Mouse (Mus musculus) hematopoietic stem cell, adult 5-6 weeks (primary cell): ENCODE measurements around the gene Eif2s3x. TPM values are rescaled to one million over a fixed set of nuclear protein-coding genes. Genes with fewer than 3 reads are reported as not detected.

Source experiments
- ATAC-seq, 2 experiments: fragments of 125-278 bp in 1 of 2; replicated peaks in 1 of 2; 2 replicates each; pipeline ENCODE4 v1.8.0; 2016 to 2017; ENCODE audit warnings: inconsistent platforms in 2 of 2, mild to moderate bottlenecking in 2 of 2, moderate number of reproducible peaks in 2 of 2, low read depth in 1 of 2, moderate TSS enrichment in 1 of 2; ENCODE audit not compliant: low FRiP score in 2 of 2, poor library complexity in 2 of 2, severe bottlenecking in 2 of 2, insufficient read depth in 1 of 2, low TSS enrichment in 1 of 2
- total RNA-seq: library from RNA; stranded (forward); fragments of 172-1452, 232-1000 nt; gene quantifications from 2 replicates; pipeline ENCODE4 v1.2.3, GENCODE M21; 2017

Gene Eif2s3x
- total RNA-seq, 1 experiment from 2014 or later, result 240 TPM

DNA sequence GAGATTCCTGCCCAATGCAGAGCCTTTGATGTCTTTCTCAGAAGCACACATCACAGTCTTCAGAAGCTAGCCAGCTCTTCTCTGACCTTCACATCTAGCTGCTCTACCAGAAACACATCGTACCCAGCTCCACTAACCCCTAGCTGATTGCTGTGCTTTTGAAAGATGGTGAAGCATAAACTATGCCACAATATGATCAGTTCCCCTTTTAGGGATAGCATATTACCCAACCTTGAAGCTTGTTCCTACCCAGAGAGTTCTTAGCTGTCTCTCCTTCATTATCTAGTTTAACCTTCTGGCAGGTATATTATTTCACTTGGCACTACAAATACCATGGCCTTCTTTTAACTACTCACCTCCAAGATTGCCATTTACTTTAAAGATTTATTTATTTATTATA, 72.6 kb downstream of the Eif2s3x start:
- no peak; a peak in 1 of 4 replicates for ATAC-seq

Other genes with a start within 250 kb of the Eif2s3x start
- not detected in 2 replicates for gene AU015836, start 244.2 kb downstream of the Eif2s3x start, total RNA-seq
- gene Zfx, start 89.2 kb downstream of the Eif2s3x start, total RNA-seq, result 60.3 and 69.7 TPM in 2 replicates
- 13.1 and 17.9 TPM in 2 replicates for gene Klhl15, start 21.7 kb upstream of the Eif2s3x start, total RNA-seq
- gene Fam90a1b, start 153.9 kb upstream of the Eif2s3x start, total RNA-seq, result not detected in 2 replicates
- gene Apoo, start 154.3 kb upstream of the Eif2s3x start, total RNA-seq, result 23.5 and 24.0 TPM in 2 replicates